In the genomic region with DNA sequence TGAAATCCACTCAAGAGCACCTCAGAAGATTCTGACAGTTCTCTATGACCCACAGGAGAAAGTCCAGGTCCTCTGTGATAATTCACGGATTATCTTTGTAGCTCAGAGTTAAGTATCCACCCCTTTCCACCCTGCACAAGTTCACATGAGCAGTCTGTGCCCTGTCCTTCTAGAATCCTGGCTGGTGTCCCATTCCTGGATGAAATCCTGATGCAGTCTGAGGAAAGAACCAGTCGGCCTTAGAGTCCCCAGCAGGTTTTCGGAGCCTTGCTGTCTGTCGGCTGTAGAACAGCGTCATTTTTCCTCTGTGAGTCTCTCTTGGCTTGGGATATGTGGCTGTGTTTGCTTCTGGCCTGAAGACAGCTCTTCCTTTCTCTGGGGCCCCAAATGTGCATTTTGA, we compare ENCODE assay signal across 16 mouse cellular contexts.
DNase-seq lines count a peak whose midpoint lies in the region; ATAC-seq and TF ChIP-seq lines count a peak whose summit lies in the region.
"Had no signal": no experiment of that assay in that cellular context is flagged by ENCODE, and none has a peak within 500 bp of the region (broad histone marks: within the 10 kb centered on the region; RNA-seq: fewer than 3 reads in every experiment).

No protein-coding gene starts in this region.

- no peak overlapping the region for H3K4me2 ChIP-seq in midbrain, postnatal 0 days (ENCODE audit: low read depth, low read length, poor library complexity, severe bottlenecking)
- no peak overlapping the region for H3K4me2 ChIP-seq in midbrain, embryonic 11.5 days
- no peak overlapping the region for H3K4me2 ChIP-seq in forebrain, embryonic 14.5 days (ENCODE audit: low read length)
- H3K4me2 ChIP-seq: embryonic facial prominence, embryonic 13.5 days; forebrain, embryonic 12.5 days; hindbrain, embryonic 12.5 days; limb, embryonic 12.5 days had no signal

- no peaks in the 10 kb centered on the region for H3K9me3 ChIP-seq in heart, embryonic 10.5 days
- H3K9me3 ChIP-seq in midbrain, postnatal 0 days (ENCODE audit: low read length), result no peaks in the 10 kb centered on the region
- no peaks in the 10 kb centered on the region for H3K9me3 ChIP-seq in midbrain, embryonic 11.5 days (ENCODE audit: control insufficient read depth, low read length)
- no peaks in the 10 kb centered on the region for H3K9me3 ChIP-seq in forebrain, embryonic 14.5 days (replicated peaks; ENCODE audit: control insufficient read depth, low read length)
- H3K9me3 ChIP-seq: embryonic facial prominence, embryonic 13.5 days; forebrain, embryonic 12.5 days; hindbrain, embryonic 12.5 days; limb, embryonic 12.5 days; midbrain, embryonic 10.5 days had no signal

- 72% methylated on average over 5 of the region's 5 CpGs for WGBS in heart, embryonic 10.5 days
- WGBS in midbrain, postnatal 0 days, result 75% methylated on average over 5 of the region's 5 CpGs
- 87% methylated on average over 5 of the region's 5 CpGs for WGBS in midbrain, embryonic 11.5 days
- 91% methylated on average over 5 of the region's 5 CpGs for WGBS in forebrain, embryonic 14.5 days

- H3K9ac ChIP-seq in midbrain, postnatal 0 days (replicated peaks; ENCODE audit: low read length, poor library complexity, severe bottlenecking), result no peak overlapping the region
- no peak overlapping the region for H3K9ac ChIP-seq in midbrain, embryonic 11.5 days (ENCODE audit: low read length)
- no peak overlapping the region for H3K9ac ChIP-seq in forebrain, embryonic 14.5 days (ENCODE audit: low read length)
- H3K9ac ChIP-seq: embryonic facial prominence, embryonic 13.5 days; forebrain, embryonic 12.5 days; hindbrain, embryonic 12.5 days; limb, embryonic 12.5 days; liver, postnatal 0 days had no signal

- no peaks in the 10 kb centered on the region for H3K27me3 ChIP-seq in heart, embryonic 10.5 days (ENCODE audit: insufficient read depth, poor library complexity, severe bottlenecking)
- H3K27me3 ChIP-seq in midbrain, postnatal 0 days (ENCODE audit: insufficient read depth, low read length), result no peaks in the 10 kb centered on the region
- no peaks in the 10 kb centered on the region for H3K27me3 ChIP-seq in midbrain, embryonic 11.5 days (ENCODE audit: control insufficient read depth, insufficient read depth, low read length)
- H3K27me3 ChIP-seq in forebrain, embryonic 14.5 days (replicated peaks; ENCODE audit: control insufficient read depth, insufficient read depth, low read length), result no peaks in the 10 kb centered on the region
- H3K27me3 ChIP-seq: embryonic facial prominence, embryonic 13.5 days; forebrain, embryonic 12.5 days; hindbrain, embryonic 12.5 days; limb, embryonic 12.5 days had no signal

- H3K27ac ChIP-seq in heart, embryonic 10.5 days, result no peak overlapping the region
- no peak overlapping the region for H3K27ac ChIP-seq in midbrain, postnatal 0 days (ENCODE audit: low read depth, low read length)
- H3K27ac ChIP-seq in midbrain, embryonic 11.5 days (ENCODE audit: low read depth, low read length), result no peak overlapping the region
- no peak overlapping the region for H3K27ac ChIP-seq in forebrain, embryonic 14.5 days (ENCODE audit: low read depth, low read length)
- H3K27ac ChIP-seq: embryonic facial prominence, embryonic 13.5 days; forebrain, embryonic 12.5 days; hindbrain, embryonic 12.5 days; limb, embryonic 12.5 days; midbrain, embryonic 10.5 days had no signal

- H3K36me3 ChIP-seq in heart, embryonic 10.5 days, result no peaks in the 10 kb centered on the region
- no peaks in the 10 kb centered on the region for H3K36me3 ChIP-seq in midbrain, postnatal 0 days (ENCODE audit: insufficient read depth, low read length)
- H3K36me3 ChIP-seq in midbrain, embryonic 11.5 days (ENCODE audit: control insufficient read depth, insufficient read depth, low read length), result no peaks in the 10 kb centered on the region
- H3K36me3 ChIP-seq in forebrain, embryonic 14.5 days (ENCODE audit: control insufficient read depth, insufficient read depth, low read length), result no peaks in the 10 kb centered on the region
- H3K36me3 ChIP-seq: embryonic facial prominence, embryonic 13.5 days; forebrain, embryonic 12.5 days; hindbrain, embryonic 12.5 days; limb, embryonic 12.5 days; midbrain, embryonic 10.5 days had no signal

- peak; percentile 36 to 40 for DNase-seq in heart, adult 18-20 months
- no peak for DNase-seq in heart, embryonic 10.5 days (ENCODE audit: low spot score)
- DNase-seq in midbrain, postnatal 0 days (ENCODE audit: low spot score), result peak; percentile 5
- no peak for DNase-seq in midbrain, embryonic 11.5 days (ENCODE audit: low spot score, missing footprints)
- peak; percentile 25 for DNase-seq in cerebellum, adult 9-11 months
- DNase-seq in skeletal muscle tissue, adult 2 months (ENCODE audit: low read depth, low spot score), result peak; percentile 18
- no peak for DNase-seq in forebrain, embryonic 14.5 days (ENCODE audit: low spot score)
- no peak for DNase-seq in frontal cortex, postnatal 25 days (ENCODE audit: low spot score in 2 of 2)
- DNase-seq: gastrocnemius, postnatal 10 days; liver, postnatal 0 days had no signal

- ATAC-seq in midbrain, postnatal 0 days (ENCODE audit: low FRiP score), result no peak
- ATAC-seq in midbrain, embryonic 11.5 days (ENCODE audit: low FRiP score), result no peak
- ATAC-seq in forebrain, embryonic 14.5 days, result no peak
- ATAC-seq: activated CD4-positive, CD25-positive, alpha-beta regulatory T cell, adult 4 months; liver, postnatal 0 days had no signal

- no peak for TF ChIP-seq CTCF in midbrain, postnatal 0 days (IDR thresholded peaks at IDR 0.05)

- no peaks in the 10 kb centered on the region for H3K4me1 ChIP-seq in heart, embryonic 10.5 days
- H3K4me1 ChIP-seq in midbrain, postnatal 0 days (ENCODE audit: insufficient read depth, low read length), result no peaks in the 10 kb centered on the region
- H3K4me1 ChIP-seq in midbrain, embryonic 11.5 days (ENCODE audit: control insufficient read depth, insufficient read depth, low read length), result no peaks in the 10 kb centered on the region
- no peaks in the 10 kb centered on the region for H3K4me1 ChIP-seq in forebrain, embryonic 14.5 days (ENCODE audit: control insufficient read depth, insufficient read depth, low read length)
- H3K4me1 ChIP-seq: forebrain, embryonic 12.5 days; hindbrain, embryonic 12.5 days; midbrain, embryonic 10.5 days had no signal

- H3K4me3 ChIP-seq in heart, embryonic 10.5 days, result no peak overlapping the region
- no peak overlapping the region for H3K4me3 ChIP-seq in midbrain, postnatal 0 days (ENCODE audit: low read depth, low read length)
- no peak overlapping the region for H3K4me3 ChIP-seq in midbrain, embryonic 11.5 days (ENCODE audit: low read depth, low read length)
- H3K4me3 ChIP-seq in forebrain, embryonic 14.5 days (ENCODE audit: low read depth, low read length), result no peak overlapping the region
- H3K4me3 ChIP-seq: embryonic facial prominence, embryonic 13.5 days; forebrain, embryonic 12.5 days; hindbrain, embryonic 12.5 days; limb, embryonic 12.5 days; midbrain, embryonic 10.5 days had no signal

Comparison
In these comparisons a context has a peak if more than half of its experiments do, and no peak if none do; other contexts are left out.
1. DNase-seq: peak in heart, adult 18-20 months (2 of 2), midbrain, postnatal 0 days (single experiment), cerebellum, adult 9-11 months (single experiment) and skeletal muscle tissue, adult 2 months (single experiment); none in heart, embryonic 10.5 days (single experiment), midbrain, embryonic 11.5 days (single experiment), forebrain, embryonic 14.5 days (single experiment) and frontal cortex, postnatal 25 days (0 of 2).